Mouse (Mus musculus) urinary bladder, adult 18-20 months (tissue): ENCODE measurements around the gene Olfr66.

ENCODE experiments used
- DNase-seq, 2 experiments: peaks; one replicate each; pipeline ENCODE4 v3.0.0; 2022; ENCODE audit warnings: low spot score in 2 of 2, mixed read lengths in 2 of 2

The Olfr66 gene

DNA sequence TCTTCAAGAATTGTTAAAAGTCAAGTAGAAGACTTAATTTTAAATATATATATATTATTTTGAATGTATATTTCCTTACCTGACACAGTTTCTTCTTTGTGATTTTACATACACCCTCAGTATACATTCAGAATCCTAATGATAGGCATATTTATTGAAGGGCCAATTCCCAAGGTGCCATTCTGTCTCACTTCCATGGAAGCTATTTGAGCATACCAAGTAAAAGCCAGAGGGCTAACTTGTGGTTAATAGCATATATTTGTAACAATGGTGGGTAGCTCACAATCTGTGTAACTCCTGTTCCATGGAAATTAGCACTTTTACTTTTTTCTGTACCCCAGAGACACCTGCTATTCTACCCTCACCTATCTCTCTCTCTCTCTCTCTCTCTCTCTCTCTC, at the start of gene Olfr66:
TSS of gene Olfr66 (minus strand) at position 101 of the 400 bp plus-strand sequence.
- no peak for DNase-seq

- DNase-seq = no peak
These were observed 48.2 kb upstream of the Olfr66 start, which contains the start of gene Olfr632 for GRCm38 (mm10) chr7:103934264-103934663. Gene Olfr632, plus strand, starts transcription at chr7:103934347.

GRCm38 (mm10) chr7:103928525-103928924, 42.5 kb upstream of the Olfr66 start, which contains the start of gene Olfr631:
Gene Olfr631, plus strand, starts transcription at chr7:103928825.
- no peak for DNase-seq

DNA sequence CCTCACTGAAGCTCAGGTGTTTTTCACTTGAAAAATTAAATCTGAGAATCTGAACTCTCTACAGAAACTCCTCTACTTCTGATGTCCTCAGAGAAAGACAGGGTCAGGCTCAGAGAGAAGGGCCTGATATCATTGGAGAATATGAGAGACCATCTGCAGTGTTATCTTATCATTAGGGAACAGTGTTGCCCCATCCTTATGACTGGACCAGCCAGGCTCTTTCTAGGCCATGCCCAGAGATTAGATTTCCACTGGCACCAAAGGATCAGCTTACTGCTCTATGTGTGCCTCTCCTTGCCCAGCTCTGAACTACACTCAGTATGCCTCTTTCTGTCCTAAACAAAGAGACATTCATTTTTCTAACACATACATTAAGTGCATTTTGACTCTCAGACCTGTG, 29.3 kb upstream of the Olfr66 start:
- no peak for DNase-seq

DNA sequence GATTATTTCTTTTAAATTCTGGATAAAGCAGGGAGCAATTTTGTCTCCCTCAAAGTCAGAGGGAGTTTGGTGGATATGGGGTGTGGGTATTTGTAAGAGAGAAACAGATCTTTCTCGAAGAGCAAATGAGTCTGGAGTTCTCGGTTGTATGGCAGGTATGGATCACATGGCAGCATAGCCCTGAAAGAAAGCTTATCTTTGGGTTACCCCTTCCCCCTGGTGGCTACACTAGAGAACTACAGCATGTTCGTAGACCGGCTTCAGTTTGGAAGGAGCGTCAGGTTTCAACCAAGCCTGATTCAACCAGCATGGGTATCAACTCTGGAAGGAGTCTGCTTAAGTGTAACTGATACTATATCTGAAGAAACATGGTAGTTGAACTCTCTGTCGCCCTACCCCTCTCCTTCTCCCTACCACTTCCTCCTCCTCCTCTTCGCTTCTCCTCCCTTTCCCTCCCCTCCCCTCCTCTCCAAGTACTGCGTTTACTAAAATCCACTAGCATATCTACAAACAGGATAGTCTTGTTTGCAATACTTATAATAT, 27.0 kb upstream of the Olfr66 start:
- DNase-seq = no peak

DNA sequence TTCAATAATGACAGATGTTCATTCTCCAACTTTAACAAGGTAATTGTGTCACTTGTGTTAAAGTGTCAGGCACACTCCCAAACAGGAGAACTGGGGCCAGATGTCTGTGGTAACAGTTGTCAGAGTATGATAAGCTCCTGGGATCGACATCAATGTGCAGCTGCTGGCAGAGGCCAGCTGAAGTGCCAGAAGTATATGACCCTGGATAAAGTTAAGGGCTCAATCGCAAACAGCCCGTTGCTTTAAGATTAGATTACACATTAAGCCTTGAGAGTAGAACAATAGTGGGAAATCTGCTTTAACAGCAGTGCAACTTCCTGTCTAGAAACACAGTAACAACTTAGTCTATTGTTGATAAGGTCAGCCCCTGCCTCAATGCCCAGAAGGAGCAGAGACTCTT, 24.0 kb upstream of the Olfr66 start:
- DNase-seq = no peak

- DNase-seq = no peak
These were observed 17.1 kb upstream of the Olfr66 start, which contains the start of gene Olfr65 for GRCm38 (mm10) chr7:103903187-103903586. Gene Olfr65, plus strand, starts transcription at chr7:103903487.

DNA sequence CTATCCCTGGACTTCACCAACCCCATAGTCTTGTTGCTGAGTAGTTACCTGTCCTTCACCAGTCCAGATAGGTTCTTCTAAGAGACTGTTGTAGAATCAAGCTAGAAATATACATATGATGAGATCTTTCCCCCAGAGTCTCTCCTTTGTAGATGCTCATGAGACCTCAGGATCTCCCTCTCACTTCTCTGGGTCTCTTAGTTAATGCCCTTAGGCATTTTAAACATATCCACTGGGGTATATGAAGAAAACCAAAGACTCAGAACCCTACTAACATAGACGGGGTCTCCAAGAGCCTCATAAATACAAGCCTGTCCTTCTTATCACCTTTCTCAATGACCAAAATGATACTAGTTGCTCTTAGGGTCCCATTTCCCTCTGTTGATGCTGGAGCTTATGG, 8.3 kb upstream of the Olfr66 start, which contains the start of gene Olfr64:
TSS of gene Olfr64 (minus strand) at position 101 of the 400 bp plus-strand sequence.
- DNase-seq = no peak

GRCm38 (mm10) chr7:103877093-103877492, 9.0 kb downstream of the Olfr66 start:
- DNase-seq = no peak

DNA sequence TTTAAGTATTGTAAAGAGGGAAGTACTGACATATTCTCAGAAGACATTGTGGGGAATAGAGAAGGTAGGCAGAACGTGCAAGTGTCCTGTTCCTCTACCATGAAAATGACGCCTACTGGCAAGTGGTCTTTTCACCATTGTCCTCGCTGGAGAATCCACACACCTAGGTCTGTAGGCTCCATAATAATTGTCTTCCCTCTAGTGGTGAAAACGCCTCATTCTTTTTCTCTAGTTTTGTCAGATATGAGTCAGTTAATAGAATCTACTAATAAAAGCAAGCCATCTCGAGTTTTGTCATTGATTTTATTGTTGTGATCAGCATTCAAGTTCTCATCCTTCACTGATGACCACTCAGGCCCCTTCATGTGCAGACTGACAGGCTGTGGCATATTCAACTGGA, 11.6 kb downstream of the Olfr66 start:
- no peak for DNase-seq

- DNase-seq = no peak
These were observed 13.0 kb downstream of the Olfr66 start for GRCm38 (mm10) chr7:103873064-103873463.

- DNase-seq = no peak
These were observed 15.4 kb downstream of the Olfr66 start for GRCm38 (mm10) chr7:103870667-103871066.

- DNase-seq = no peak
These were observed 20.3 kb downstream of the Olfr66 start for GRCm38 (mm10) chr7:103865716-103866115.

- no peak for DNase-seq
These were observed 24.5 kb downstream of the Olfr66 start for GRCm38 (mm10) chr7:103861531-103861930.

DNA sequence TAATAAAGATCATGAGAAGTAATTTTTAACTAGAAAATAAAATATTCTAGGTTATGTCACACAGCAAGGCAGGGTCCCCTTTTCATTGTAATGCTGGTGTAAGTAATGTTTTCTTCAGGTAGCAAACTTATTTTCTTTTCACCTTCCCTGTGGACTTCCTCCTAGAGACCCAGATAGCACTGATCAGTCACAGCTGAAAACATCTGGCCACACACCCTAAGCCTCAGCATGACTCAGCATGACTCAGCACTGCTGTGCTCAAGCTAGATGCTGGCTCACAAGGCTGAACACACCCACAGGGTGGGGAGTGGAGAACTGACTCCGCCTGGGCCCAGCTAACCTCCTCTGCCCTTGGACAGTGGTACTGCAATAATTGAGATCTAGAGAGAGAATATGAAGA, 25.2 kb downstream of the Olfr66 start:
- DNase-seq = peak; percentile 2 to 24

- no peak for DNase-seq
These were observed 27.0 kb downstream of the Olfr66 start for GRCm38 (mm10) chr7:103859076-103859475.

DNA sequence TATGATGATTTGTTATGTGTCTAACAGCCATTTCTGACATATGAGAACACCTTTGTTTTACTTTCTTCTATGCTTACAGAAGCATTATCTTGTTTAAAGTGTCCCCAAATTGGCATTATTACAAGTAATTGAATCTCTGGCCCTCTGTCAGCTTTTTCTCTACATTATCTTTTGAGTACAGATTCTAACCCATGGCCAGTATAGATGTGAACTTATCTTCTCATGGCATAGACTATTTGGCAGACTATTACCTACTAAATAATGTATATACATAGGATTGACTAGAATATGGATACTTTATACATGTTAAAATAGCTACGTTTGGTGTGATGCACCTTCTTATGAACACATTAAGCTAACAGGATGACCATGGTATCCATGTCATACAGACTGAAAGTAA, 31.4 kb downstream of the Olfr66 start:
- no peak for DNase-seq

DNA sequence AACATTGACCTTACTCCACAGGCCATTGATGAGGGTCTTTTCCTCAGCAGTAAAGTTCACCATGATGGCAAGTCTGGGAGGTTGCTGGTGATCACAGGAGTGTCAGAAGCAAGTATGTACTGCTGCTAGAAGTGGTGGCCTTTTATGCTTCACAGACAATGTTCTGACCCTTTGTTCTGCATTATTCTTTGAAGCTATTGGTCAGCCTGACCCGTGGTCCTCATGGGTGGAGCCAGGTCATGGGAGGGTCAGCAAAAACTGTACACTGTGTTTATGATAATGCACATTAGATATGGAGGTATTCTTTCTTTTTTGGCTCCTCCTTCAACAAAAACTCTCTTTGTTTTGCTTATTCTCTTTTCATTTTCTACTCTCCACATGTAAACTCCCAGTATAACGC, 33.0 kb downstream of the Olfr66 start, which contains the start of gene Hbb-y:
TSS of gene Hbb-y (minus strand) at position 127 of the 400 bp plus-strand sequence.
- DNase-seq = no peak

DNA sequence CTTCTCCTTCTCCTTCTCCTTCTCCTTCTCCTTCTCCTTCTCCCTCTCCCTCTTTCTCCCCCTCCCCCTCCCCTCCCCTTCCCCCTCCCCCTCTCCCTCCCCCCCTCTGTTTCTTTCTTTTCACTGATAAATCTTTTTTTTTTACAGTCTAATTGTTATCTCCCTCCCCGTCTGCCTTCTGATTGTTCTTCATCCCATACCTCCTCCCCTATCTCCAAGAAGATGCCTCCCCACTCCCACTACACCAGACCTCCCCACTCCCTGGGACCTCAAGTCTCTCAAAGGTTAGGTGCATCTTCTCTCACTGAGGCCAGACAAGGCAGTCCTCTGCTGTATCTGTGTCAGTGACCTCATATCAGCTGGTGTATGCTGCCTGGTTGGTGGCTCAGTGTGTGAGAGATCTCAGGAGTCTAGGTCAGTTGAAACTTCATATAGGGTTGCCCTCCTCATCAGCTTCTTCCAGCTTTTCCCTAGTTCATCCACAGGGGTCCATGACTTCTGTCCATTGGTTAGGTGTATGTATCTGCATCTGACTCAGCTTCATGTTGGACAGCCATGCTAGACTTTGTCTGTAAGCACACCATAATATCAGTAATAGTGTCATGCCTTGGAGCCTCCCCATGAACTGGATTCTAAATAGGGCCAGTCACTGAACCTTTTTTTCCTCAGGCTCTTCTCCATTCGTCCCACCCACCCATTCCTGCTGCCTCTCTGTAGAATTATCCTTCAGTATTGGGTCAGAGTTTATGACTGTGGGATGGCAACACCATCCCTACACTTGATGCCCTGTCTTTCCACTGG, 41.3 kb downstream of the Olfr66 start:
- no peak for DNase-seq

- DNase-seq = no peak
These were observed 43.0 kb downstream of the Olfr66 start, which contains the start of gene Hbb-bh1 for GRCm38 (mm10) chr7:103843034-103843433. Gene Hbb-bh1, minus strand, starts transcription at chr7:103843164.

DNA sequence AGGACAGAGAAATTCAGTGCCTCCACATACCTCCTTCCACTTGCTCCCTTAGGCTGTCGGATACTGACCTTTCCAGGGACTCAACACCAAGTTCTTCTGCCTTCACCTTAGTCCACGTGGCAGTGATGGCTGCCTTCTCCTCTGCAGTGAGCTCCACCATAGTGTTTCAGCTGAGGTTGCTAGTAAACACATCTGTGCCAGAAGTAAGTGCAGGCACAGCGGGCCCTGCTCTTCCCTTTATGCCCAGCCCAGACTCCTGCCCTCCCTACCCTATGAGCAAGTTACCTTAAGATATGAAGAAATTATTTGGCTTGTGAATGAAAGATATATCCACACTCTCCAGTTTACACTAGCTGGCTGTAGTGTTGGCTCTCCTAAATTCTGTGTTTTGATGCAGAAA, 45.8 kb downstream of the Olfr66 start, which contains the start of gene Hbb-bh2:
TSS of gene Hbb-bh2 (minus strand) at position 253 of the 400 bp plus-strand sequence.
- no peak for DNase-seq
